Mouse (Mus musculus) forebrain, embryonic 13.5 days (tissue): ENCODE results near the gene Golga4. TPM values are rescaled to one million over a fixed set of nuclear protein-coding genes. Genes with fewer than 3 reads are reported as not detected.

Source experiments
- ATAC-seq: fragments of 200-750 bp; cut with Nextera tagmentation; 2 replicates; pipeline ENCODE4 v1.8.0; 2017
- H3K27ac ChIP-seq: fragments of 300-500 bp; sonication (generic); 2 replicates; pipeline ENCODE4 v1.5.1; 2015; ENCODE audit warnings: inconsistent platforms, mild to moderate bottlenecking, moderate library complexity
- H3K27me3 ChIP-seq: fragments of 300-500 bp; sonication (generic); 2 replicates; pipeline ENCODE4 v1.6.1; 2015; ENCODE audit warnings: mild to moderate bottlenecking, inconsistent platforms
- H3K36me3 ChIP-seq: fragments of 300-500 bp; sonication (generic); 2 replicates; pipeline ENCODE4 v1.6.1; 2015; ENCODE audit warnings: mild to moderate bottlenecking, inconsistent platforms; ENCODE audit not compliant: poor library complexity, severe bottlenecking
- H3K4me1 ChIP-seq: fragments of 300-500 bp; sonication (generic); 2 replicates; pipeline ENCODE4 v1.6.1; 2015; ENCODE audit warnings: inconsistent platforms
- H3K4me2 ChIP-seq: fragments of 300-500 bp; sonication (generic); 2 replicates; pipeline ENCODE4 v1.6.1; 2015; ENCODE audit warnings: inconsistent platforms, mild to moderate bottlenecking, moderate library complexity
- H3K4me3 ChIP-seq: fragments of 300-500 bp; sonication (generic); 2 replicates; pipeline ENCODE4 v1.5.1; 2015; ENCODE audit warnings: mild to moderate bottlenecking, inconsistent platforms
- H3K9ac ChIP-seq: fragments of 300-500 bp; sonication (generic); 2 replicates; pipeline ENCODE4 v1.6.1; 2015; ENCODE audit warnings: mild to moderate bottlenecking, inconsistent platforms
- H3K9me3 ChIP-seq: fragments of 300-500 bp; sonication (generic); replicated peaks from 2 replicates; pipeline ENCODE4 v1.6.1; 2016; ENCODE audit warnings: inconsistent platforms
- WGBS: fragments of 180-500 bp; shearing (Covaris S2); methylation state at CpG from one replicate; pipeline ENCODE4 v1.1.7; 2015; 5-methylcytosine and 5-hydroxymethylcytosine counted together
- polyA plus RNA-seq: library from polyadenylated mRNA; unstranded; fragments of >200 nt; fragmentation: Nextera tagmentation; extraction: Ambion mirVana; gene quantifications from 2 replicates; pipeline ENCODE4 v1.2.1, GENCODE M21; 2015

The Golga4 gene
- polyA plus RNA-seq, 1 experiment from 2014 or later, result 54.3 TPM

GRCm38 (mm10) chr9:118571701-118572100 lies 65.6 kb downstream of the Golga4 start:
- Histone ChIP-seq H3K36me3 (peaks cover 83% of the 10 kb centered on the region), H3K4me1 (no peaks in the 10 kb centered on the region), H3K27ac (no peak overlapping the region), H3K4me2 (no peak overlapping the region), H3K27me3 (no peaks in the 10 kb centered on the region), H3K4me3 (no peak overlapping the region), H3K9me3 (no peaks in the 10 kb centered on the region), H3K9ac (no peak overlapping the region)
- no peak for ATAC-seq
- WGBS, result 80% methylated on average over 4 of the region's 4 CpGs

GRCm38 (mm10) chr9:118574911-118575310 lies 68.8 kb downstream of the Golga4 start:
- Histone ChIP-seq H3K4me3 (no peak overlapping the region), H3K9me3 (no peaks in the 10 kb centered on the region), H3K36me3 (peaks cover 75% of the 10 kb centered on the region), H3K4me1 (no peaks in the 10 kb centered on the region), H3K27ac (no peak overlapping the region), H3K9ac (no peak overlapping the region), H3K27me3 (no peaks in the 10 kb centered on the region), H3K4me2 (no peak overlapping the region)
- 91% methylated on average over 5 of the region's 5 CpGs for WGBS
- ATAC-seq, result no peak

- peaks cover 59% of the 10 kb centered on the region for H3K36me3 ChIP-seq
- H3K4me1 ChIP-seq, result no peaks in the 10 kb centered on the region
- H3K9ac ChIP-seq, result no peak overlapping the region
- ATAC-seq, result no peak
- no peaks in the 10 kb centered on the region for H3K27me3 ChIP-seq
- H3K27ac ChIP-seq, result no peak overlapping the region
- no peaks in the 10 kb centered on the region for H3K9me3 ChIP-seq
- 81% methylated on average over 6 of the region's 6 CpGs for WGBS
- no peak overlapping the region for H3K4me3 ChIP-seq
- no peak overlapping the region for H3K4me2 ChIP-seq
Observed at GRCm38 (mm10) chr9:118580371-118580770, 74.3 kb downstream of the Golga4 start.

- H3K4me1 ChIP-seq, result no peaks in the 10 kb centered on the region
- H3K4me3 ChIP-seq, result no peak overlapping the region
- H3K27ac ChIP-seq, result no peak overlapping the region
- H3K36me3 ChIP-seq, result peaks cover 42% of the 10 kb centered on the region
- H3K27me3 ChIP-seq, result no peaks in the 10 kb centered on the region
- H3K4me2 ChIP-seq, result no peak overlapping the region
- no peak for ATAC-seq
- H3K9ac ChIP-seq, result no peak overlapping the region
- no peaks in the 10 kb centered on the region for H3K9me3 ChIP-seq
- 88% methylated on average over 6 of the region's 6 CpGs for WGBS
Observed at GRCm38 (mm10) chr9:118582757-118583156, 76.7 kb downstream of the Golga4 start.

- ATAC-seq, result no peak
- H3K27me3 ChIP-seq, result no peaks in the 10 kb centered on the region
- 82% methylated on average over 1 of the region's 1 CpGs for WGBS
Observed at GRCm38 (mm10) chr9:118584838-118585237, 78.8 kb downstream of the Golga4 start.

GRCm38 (mm10) chr9:118585998-118586397 lies 79.9 kb downstream of the Golga4 start:
- no peak overlapping the region for H3K9ac ChIP-seq
- no peaks in the 10 kb centered on the region for H3K9me3 ChIP-seq
- ATAC-seq, result no peak
- H3K27me3 ChIP-seq, result no peaks in the 10 kb centered on the region
- H3K4me3 ChIP-seq, result no peak overlapping the region
- peaks cover 26% of the 10 kb centered on the region for H3K36me3 ChIP-seq
- H3K27ac ChIP-seq, result no peak overlapping the region
- H3K4me1 ChIP-seq, result no peaks in the 10 kb centered on the region
- H3K4me2 ChIP-seq, result no peak overlapping the region
- WGBS, result 92% methylated on average over 6 of the region's 6 CpGs

More at GRCm38 (mm10) chr9:118584838-118585237, 78.8 kb downstream of the Golga4 start:
- no peak overlapping the region for H3K9ac ChIP-seq
- no peaks in the 10 kb centered on the region for H3K4me1 ChIP-seq
- peaks cover 33% of the 10 kb centered on the region for H3K36me3 ChIP-seq
- no peak overlapping the region for H3K4me2 ChIP-seq
- H3K27ac ChIP-seq, result no peak overlapping the region
- H3K9me3 ChIP-seq, result no peaks in the 10 kb centered on the region
- no peak overlapping the region for H3K4me3 ChIP-seq

GRCm38 (mm10) chr9:118587115-118587514 lies 81.0 kb downstream of the Golga4 start:
- WGBS, result 77% methylated on average over 4 of the region's 4 CpGs
- no peaks in the 10 kb centered on the region for H3K9me3 ChIP-seq
- H3K4me1 ChIP-seq, result no peaks in the 10 kb centered on the region
- no peak overlapping the region for H3K4me3 ChIP-seq
- no peak overlapping the region for H3K4me2 ChIP-seq
- peaks cover 17% of the 10 kb centered on the region for H3K36me3 ChIP-seq
- ATAC-seq, result no peak
- no peak overlapping the region for H3K27ac ChIP-seq
- H3K9ac ChIP-seq, result no peak overlapping the region
- no peaks in the 10 kb centered on the region for H3K27me3 ChIP-seq

GRCm38 (mm10) chr9:118589249-118589648 lies 83.2 kb downstream of the Golga4 start:
- Histone ChIP-seq H3K4me3 (no peak overlapping the region), H3K27ac (no peak overlapping the region), H3K4me1 (no peaks in the 10 kb centered on the region), H3K4me2 (no peak overlapping the region), H3K9me3 (no peaks in the 10 kb centered on the region), H3K9ac (no peak overlapping the region), H3K36me3 (no peaks in the 10 kb centered on the region; the same call in 1 of the 2 replicates), H3K27me3 (no peaks in the 10 kb centered on the region)
- ATAC-seq, result no peak
- WGBS, result 54% methylated on average over 3 of the region's 3 CpGs

GRCm38 (mm10) chr9:118590230-118590629 lies 84.2 kb downstream of the Golga4 start:
- no peak for ATAC-seq
- WGBS, result 47% methylated on average over 7 of the region's 7 CpGs
- H3K27me3 ChIP-seq, result no peaks in the 10 kb centered on the region
- H3K4me3 ChIP-seq, result no peak overlapping the region
- no peak overlapping the region for H3K4me2 ChIP-seq
- H3K27ac ChIP-seq, result no peak overlapping the region
- H3K9me3 ChIP-seq, result no peaks in the 10 kb centered on the region
- no peak overlapping the region for H3K9ac ChIP-seq
- no peaks in the 10 kb centered on the region; the same call in 1 of the 2 replicates for H3K36me3 ChIP-seq
- H3K4me1 ChIP-seq, result no peaks in the 10 kb centered on the region

GRCm38 (mm10) chr9:118591633-118592032 lies 85.6 kb downstream of the Golga4 start:
- WGBS, result 80% methylated on average over 6 of the region's 6 CpGs
- Histone ChIP-seq H3K36me3 (no peaks in the 10 kb centered on the region; the same call in 1 of the 2 replicates), H3K9me3 (no peaks in the 10 kb centered on the region), H3K4me1 (no peaks in the 10 kb centered on the region), H3K27ac (no peak overlapping the region), H3K27me3 (no peaks in the 10 kb centered on the region), H3K9ac (no peak overlapping the region), H3K4me3 (no peak overlapping the region), H3K4me2 (no peak overlapping the region)
- no peak for ATAC-seq

GRCm38 (mm10) chr9:118592585-118593249 lies 86.7 kb downstream of the Golga4 start:
- WGBS, result 49% methylated on average over 13 of the region's 13 CpGs
- no peak overlapping the region for H3K9ac ChIP-seq
- no peak overlapping the region for H3K27ac ChIP-seq
- no peaks in the 10 kb centered on the region for H3K9me3 ChIP-seq
- no peaks in the 10 kb centered on the region for H3K4me1 ChIP-seq
- no peaks in the 10 kb centered on the region for H3K27me3 ChIP-seq
- no peak for ATAC-seq
- no peak overlapping the region for H3K4me3 ChIP-seq
- no peaks in the 10 kb centered on the region for H3K36me3 ChIP-seq
- H3K4me2 ChIP-seq, result no peak overlapping the region

- Histone ChIP-seq H3K36me3 (no peaks in the 10 kb centered on the region), H3K4me1 (no peaks in the 10 kb centered on the region), H3K9me3 (no peaks in the 10 kb centered on the region), H3K27me3 (no peaks in the 10 kb centered on the region), H3K27ac (no peak overlapping the region), H3K4me3 (no peak overlapping the region), H3K9ac (no peak overlapping the region), H3K4me2 (no peak overlapping the region)
- WGBS, result 94% methylated on average over 8 of the region's 8 CpGs
- ATAC-seq, result no peak
Observed at GRCm38 (mm10) chr9:118593443-118593842, 87.4 kb downstream of the Golga4 start.

GRCm38 (mm10) chr9:118596767-118597166 lies 90.7 kb downstream of the Golga4 start:
- 89% methylated on average over 7 of the region's 7 CpGs for WGBS
- Histone ChIP-seq H3K4me3 (no peak overlapping the region), H3K36me3 (no peaks in the 10 kb centered on the region), H3K27me3 (no peaks in the 10 kb centered on the region), H3K4me2 (no peak overlapping the region), H3K4me1 (no peaks in the 10 kb centered on the region), H3K9ac (no peak overlapping the region), H3K27ac (no peak overlapping the region), H3K9me3 (no peaks in the 10 kb centered on the region)
- no peak for ATAC-seq
